Comparison of ENCODE assay signal across 9 mouse cellular contexts in genomic region chr3:55542947-55543346, GRCm38 (mm10).
DNase-seq lines count a peak whose midpoint lies in the region; ATAC-seq lines count a peak whose summit lies in the region.
"Had no signal": no experiment of that assay in that cellular context is flagged by ENCODE, and none has a peak within 500 bp of the region (broad histone marks: within the 10 kb centered on the region; RNA-seq: fewer than 3 reads in every experiment).

No protein-coding gene starts in this region.

- no peak overlapping the region for H3K9ac ChIP-seq in lung, embryonic 16.5 days (ENCODE audit: low read length)
- peak overlapping the region; percentile 22; the same call in 1 of the 2 replicates for H3K9ac ChIP-seq in limb, embryonic 11.5 days (ENCODE audit: low read length)
- H3K9ac ChIP-seq in stomach, embryonic 15.5 days: no peak overlapping the region

- H3K27me3 ChIP-seq in heart, embryonic 10.5 days (ENCODE audit: insufficient read depth, poor library complexity, severe bottlenecking): no peaks in the 10 kb centered on the region
- H3K27me3 ChIP-seq in lung, embryonic 16.5 days (ENCODE audit: control insufficient read depth, insufficient read depth, low read depth, low read length): peaks cover 3% of the 10 kb centered on the region
- H3K27me3 ChIP-seq in limb, embryonic 11.5 days (ENCODE audit: control insufficient read depth, insufficient read depth, low read length): no peaks in the 10 kb centered on the region
- no peaks in the 10 kb centered on the region for H3K27me3 ChIP-seq in stomach, embryonic 15.5 days (replicated peaks)
- H3K27me3 ChIP-seq: CH12.LX had no signal

- intact Hi-C loops in gastrocnemius, postnatal 36 days (cut with DNase I): no loop called here

- no peak for ATAC-seq in lung, embryonic 16.5 days (ENCODE audit: low read depth)
- no peak for ATAC-seq in limb, embryonic 11.5 days (ENCODE audit: insufficient number of reproducible peaks, low FRiP score, low TSS enrichment, low read depth)
- ATAC-seq in stomach, embryonic 15.5 days (ENCODE audit: insufficient read depth, low FRiP score, low read depth): no peak

- peak overlapping the region; percentile 59 for H3K4me2 ChIP-seq in lung, embryonic 16.5 days (ENCODE audit: low read depth, low read length)
- H3K4me2 ChIP-seq in limb, embryonic 11.5 days (ENCODE audit: low read depth, severe bottlenecking): peak overlapping the region; percentile 4; the same call in 1 of the 2 replicates
- H3K4me2 ChIP-seq in stomach, embryonic 15.5 days: peak overlapping the region; percentile 23; the same call in 1 of the 2 replicates

- H3K9me3 ChIP-seq in heart, embryonic 10.5 days: no peaks in the 10 kb centered on the region
- H3K9me3 ChIP-seq in lung, embryonic 16.5 days (ENCODE audit: control insufficient read depth, low read length): no peaks in the 10 kb centered on the region
- H3K9me3 ChIP-seq in limb, embryonic 11.5 days (ENCODE audit: control insufficient read depth, low read length): no peaks in the 10 kb centered on the region
- no peaks in the 10 kb centered on the region for H3K9me3 ChIP-seq in stomach, embryonic 15.5 days

- peaks cover 29% of the 10 kb centered on the region for H3K4me1 ChIP-seq in heart, embryonic 10.5 days
- peaks cover 8% of the 10 kb centered on the region; the same call in 1 of the 2 replicates for H3K4me1 ChIP-seq in lung, embryonic 16.5 days (replicated peaks; ENCODE audit: control insufficient read depth, insufficient read depth, low read length)
- peaks cover 47% of the 10 kb centered on the region for H3K4me1 ChIP-seq in limb, embryonic 11.5 days (ENCODE audit: control insufficient read depth, insufficient read depth, low read length)
- H3K4me1 ChIP-seq in stomach, embryonic 15.5 days: no peaks in the 10 kb centered on the region; the same call in 1 of the 2 replicates

- no peaks in the 10 kb centered on the region for H3K36me3 ChIP-seq in heart, embryonic 10.5 days
- no peaks in the 10 kb centered on the region for H3K36me3 ChIP-seq in lung, embryonic 16.5 days (ENCODE audit: control insufficient read depth, insufficient read depth, low read length)
- H3K36me3 ChIP-seq in limb, embryonic 11.5 days (ENCODE audit: control insufficient read depth, insufficient read depth, low read length): no peaks in the 10 kb centered on the region
- no peaks in the 10 kb centered on the region for H3K36me3 ChIP-seq in stomach, embryonic 15.5 days

- H3K4me3 ChIP-seq in heart, embryonic 10.5 days: no peak overlapping the region
- H3K4me3 ChIP-seq in lung, embryonic 16.5 days (ENCODE audit: low read length): peak overlapping the region; percentile 35
- H3K4me3 ChIP-seq in limb, embryonic 11.5 days (ENCODE audit: low read depth, low read length): 0 out of 2 replicates have a peak overlapping the region, but pooled peaks have one; percentile 6
- no peak overlapping the region for H3K4me3 ChIP-seq in stomach, embryonic 15.5 days (replicated peaks)

- DNase-seq in heart, embryonic 10.5 days (ENCODE audit: low spot score): peak; percentile 46
- no peak for DNase-seq in heart, postnatal 4 days
- no peak for DNase-seq in lung, postnatal 14 days
- DNase-seq in limb, embryonic 11.5 days (ENCODE audit: low spot score): no peak
- DNase-seq in gastrocnemius, postnatal 36 days: no peak
- no peak for DNase-seq in ovary, postnatal 36 days (ENCODE audit: low spot score)

- WGBS in heart, embryonic 10.5 days: 73% methylated on average over 16 of the region's 16 CpGs
- WGBS in lung, embryonic 16.5 days: 57% methylated on average over 16 of the region's 16 CpGs
- 64% methylated on average over 16 of the region's 16 CpGs for WGBS in limb, embryonic 11.5 days
- 81% methylated on average over 16 of the region's 16 CpGs for WGBS in stomach, embryonic 15.5 days

- H3K27ac ChIP-seq in heart, embryonic 10.5 days: peak overlapping the region; percentile 59; the same call in 1 of the 2 replicates
- no peak overlapping the region for H3K27ac ChIP-seq in lung, embryonic 16.5 days (ENCODE audit: low read length)
- H3K27ac ChIP-seq in limb, embryonic 11.5 days (replicated peaks; ENCODE audit: low read depth, low read length): peak overlapping the region; percentile 55; the same call in 1 of the 2 replicates
- H3K27ac ChIP-seq in stomach, embryonic 15.5 days: no peak overlapping the region

Comparison
In these comparisons a context has a peak if more than half of its experiments do, and no peak if none do; other contexts are left out.
1. H3K27ac ChIP-seq: peak in heart, embryonic 10.5 days (single experiment) and limb, embryonic 11.5 days (single experiment); none in lung, embryonic 16.5 days (single experiment) and stomach, embryonic 15.5 days (single experiment).
2. H3K4me3 ChIP-seq: peak in lung, embryonic 16.5 days (single experiment) and limb, embryonic 11.5 days (single experiment); none in heart, embryonic 10.5 days (single experiment) and stomach, embryonic 15.5 days (single experiment).
3. H3K4me2 ChIP-seq: peak in every context shown above with its lines; median percentile 59 in lung, embryonic 16.5 days; 23 in stomach, embryonic 15.5 days; 4 in limb, embryonic 11.5 days.